Mouse (Mus musculus) myocyte (in vitro differentiated cells): Measurements from ENCODE around the gene Gimap9.

Source experiments
- CEBPB ChIP-seq: IDR thresholded peaks from 2 replicates; pipeline ENCODE4 v1.6.1; 2011; ENCODE audit warnings: mild to moderate bottlenecking, moderate library complexity; ENCODE audit not compliant: poor library complexity, insufficient read depth, severe bottlenecking
- E2F4 ChIP-seq: IDR thresholded peaks from one replicate; pipeline ENCODE4 v1.6.1; 2011; ENCODE audit warnings: mild to moderate bottlenecking, control low read depth, moderate library complexity; ENCODE audit not compliant: insufficient read depth
- MAX ChIP-seq: IDR thresholded peaks from one replicate; pipeline ENCODE4 v1.6.1; 2011; ENCODE audit warnings: low read depth, mild to moderate bottlenecking, control low read depth
- MYOD1 ChIP-seq, 3 experiments: IDR thresholded peaks; one replicate each; pipeline ENCODE4 v1.6.1; 2011; ENCODE audit warnings: control low read depth in 2 of 3, low read depth in 2 of 3, mild to moderate bottlenecking in 2 of 3, moderate library complexity in 1 of 3; ENCODE audit not compliant: insufficient read length in 2 of 3, control insufficient read depth in 1 of 3
- POLR2A ChIP-seq: IDR thresholded peaks from one replicate; pipeline ENCODE4 v1.6.1; 2011; ENCODE audit warnings: low read depth, mild to moderate bottlenecking, control low read depth, moderate library complexity; ENCODE audit not compliant: insufficient read length
- REST ChIP-seq: IDR thresholded peaks from one replicate; pipeline ENCODE4 v1.6.1; 2011; ENCODE audit warnings: mild to moderate bottlenecking, control low read depth, moderate library complexity; ENCODE audit not compliant: insufficient read depth, insufficient read length
- SRF ChIP-seq: IDR thresholded peaks from one replicate; pipeline ENCODE4 v1.6.1; 2011; ENCODE audit warnings: low read depth; ENCODE audit not compliant: control insufficient read depth, insufficient read length
- TCF12 ChIP-seq: IDR thresholded peaks from one replicate; pipeline ENCODE4 v1.6.1; 2011; ENCODE audit warnings: mild to moderate bottlenecking, control low read depth; ENCODE audit not compliant: poor library complexity, insufficient read depth, severe bottlenecking
- USF1 ChIP-seq: IDR thresholded peaks from one replicate; pipeline ENCODE4 v1.6.1; 2011; ENCODE audit warnings: low read depth, mild to moderate bottlenecking, control low read depth, moderate library complexity

GRCm38 (mm10) chr6:48627511-48627924, 48.4 kb upstream of the Gimap9 start:
- TF ChIP-seq REST (no peak), POLR2A (no peak), CEBPB (no peak), TCF12 (no peak), MAX (no peak), E2F4 (no peak), MYOD1 (IDR thresholded peaks at IDR 0.05; ENCODE audit: control insufficient read depth in 1 of 3, insufficient read length in 2 of 3, low read depth in 2 of 3) (no peak), SRF (no peak), USF1 (no peak)
